Mouse (Mus musculus): Measurements from ENCODE around the gene Drap1.
"Not testable (repeated sequence)": the region's sequence is repeated elsewhere in the genome, so short reads cannot be mapped to it uniquely, and the experiment has no call there.

DNA sequence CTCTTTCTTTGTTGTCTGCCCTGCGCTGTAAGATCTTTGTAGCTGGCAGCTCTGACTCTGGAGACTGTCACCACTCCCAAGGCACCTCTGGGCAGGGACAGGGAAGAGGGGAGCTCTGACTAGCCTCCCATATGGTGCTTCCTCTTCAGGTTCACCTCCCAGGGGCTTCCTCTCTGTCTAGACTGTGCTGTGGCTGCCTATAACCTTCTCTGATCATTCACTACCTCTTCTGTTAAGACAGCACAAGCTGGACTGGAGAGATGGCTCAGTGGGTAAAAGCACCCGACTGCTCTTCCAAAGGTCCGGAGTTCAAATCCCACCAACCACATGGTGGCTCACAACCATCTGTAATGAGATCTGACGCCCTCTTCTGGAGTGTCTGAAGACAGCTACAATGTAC is 23.7 kb downstream of the Drap1 start:
- not testable (repeated sequence) for TF ChIP-seq CTCF (IDR thresholded peaks at IDR 0.05 in 2 of 3, conservative IDR thresholded peaks at IDR 0.05 in 1 of 3; ENCODE audit: control insufficient read depth in 1 of 3, insufficient read depth in 1 of 3, low read depth in 2 of 3, low read length in 3 of 3, poor library complexity in 1 of 3, severe bottlenecking in 1 of 3); POLR2A (IDR thresholded peaks at IDR 0.05; ENCODE audit: control insufficient read depth in 1 of 2, insufficient read depth in 1 of 2, low read depth in 1 of 2, low read length in 2 of 2, poor library complexity in 1 of 2); KAT2A (conservative IDR thresholded peaks at IDR 0.05; ENCODE audit: low read depth, low read length); MYC (IDR thresholded peaks at IDR 0.05; ENCODE audit: low read depth, low read length); ZC3H11A (IDR thresholded peaks at IDR 0.05; ENCODE audit: low read depth, low read length); GATA1 (IDR thresholded peaks at IDR 0.05; ENCODE audit: low read depth, low read length); POLR2AphosphoS5 (IDR thresholded peaks at IDR 0.05; ENCODE audit: borderline replicate concordance, low read depth, low read length); EP300 (IDR thresholded peaks at IDR 0.05; ENCODE audit: low read depth in 1 of 2, low read length in 2 of 2); POLR2AphosphoS2 (IDR thresholded peaks at IDR 0.05; ENCODE audit: low read length)
